Mouse (Mus musculus) ES-CJ7 (cell line): ENCODE data around the gene Cwc22.
A peak's percentile ranks its signal among the peaks of the same experiment; 100 is the strongest.

Source experiments
- DNase-seq: peaks from one replicate; pipeline ENCODE4 v3.0.0; 2011; ENCODE audit warnings: low read depth, low spot score

Gene Cwc22

GRCm38 (mm10) chr2:77876331-77876730 lies 69.8 kb downstream of the Cwc22 start:
- DNase-seq = no peak

GRCm38 (mm10) chr2:77875516-77875915 lies 70.7 kb downstream of the Cwc22 start:
- no peak for DNase-seq

GRCm38 (mm10) chr2:77874678-77875077 lies 71.5 kb downstream of the Cwc22 start:
- no peak for DNase-seq

GRCm38 (mm10) chr2:77873806-77874205 lies 72.4 kb downstream of the Cwc22 start:
- DNase-seq = no peak

- DNase-seq = no peak
These were observed 73.5 kb downstream of the Cwc22 start for GRCm38 (mm10) chr2:77872676-77873075.

GRCm38 (mm10) chr2:77871146-77871545 lies 75.0 kb downstream of the Cwc22 start:
- DNase-seq = no peak

GRCm38 (mm10) chr2:77869729-77870280 lies 76.4 kb downstream of the Cwc22 start:
- DNase-seq = no peak

GRCm38 (mm10) chr2:77863934-77864333 lies 82.2 kb downstream of the Cwc22 start:
- no peak for DNase-seq

GRCm38 (mm10) chr2:77863522-77863921 lies 82.7 kb downstream of the Cwc22 start:
- DNase-seq = no peak

GRCm38 (mm10) chr2:77841464-77841863 lies 104.7 kb downstream of the Cwc22 start:
- no peak for DNase-seq

- peak; percentile 47 for DNase-seq
These were observed 106.6 kb downstream of the Cwc22 start for GRCm38 (mm10) chr2:77839587-77839986.

GRCm38 (mm10) chr2:77838688-77839087 lies 107.5 kb downstream of the Cwc22 start:
- DNase-seq = no peak

- peak; percentile 7 for DNase-seq
These were observed 110.4 kb downstream of the Cwc22 start for GRCm38 (mm10) chr2:77835781-77836180.
